Mouse (Mus musculus) G1E (cell line): ENCODE results near the gene Gm7579.

ENCODE experiments used
- CTCF ChIP-seq: IDR thresholded peaks from 2 replicates; pipeline ENCODE4 v1.5.1; 2012; ENCODE audit warnings: low read depth, low read length, inconsistent platforms, mixed read lengths
- GATA1 ChIP-seq: IDR thresholded peaks from 2 replicates; pipeline ENCODE4 v1.6.1; 2012; ENCODE audit warnings: borderline replicate concordance, low read length, inconsistent platforms, mixed read lengths

DNA sequence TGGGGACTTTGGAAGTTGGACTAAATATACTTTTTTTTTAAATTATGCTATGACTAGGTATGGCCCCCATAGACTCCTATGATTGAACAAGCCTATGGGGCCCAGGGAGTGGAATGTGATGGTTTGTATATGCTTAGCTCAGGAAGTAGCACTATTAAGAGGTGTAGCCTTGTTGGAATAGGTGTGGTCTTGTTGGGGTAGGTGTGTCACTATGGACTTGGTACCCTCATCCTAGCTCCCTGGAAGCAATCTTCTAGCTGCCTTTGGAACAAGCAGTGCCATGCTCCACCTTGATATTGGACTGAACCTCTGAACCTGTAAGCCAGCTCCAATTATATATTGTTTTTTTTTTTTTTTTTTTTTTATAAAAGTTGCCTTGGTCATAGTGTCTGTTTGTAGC, 6.2 kb upstream of the Gm7579 start:
- TF ChIP-seq GATA1 = no peak
- TF ChIP-seq CTCF = no peak
